ENCODE assay signal across 21 mouse cellular contexts in genomic region chr4:95270389-95270788, GRCm38 (mm10).
DNase-seq lines count a peak whose midpoint lies in the region; ATAC-seq lines count a peak whose summit lies in the region.
"Had no signal": no experiment of that assay in that cellular context is flagged by ENCODE, and none has a peak within 500 bp of the region (broad histone marks: within the 10 kb centered on the region; RNA-seq: fewer than 3 reads in every experiment).

No protein-coding gene starts in this region.

- DNase-seq in heart, adult 11 months = peak; percentile 21
- no peak for DNase-seq in heart, postnatal 14 days
- peak; percentile 6 for DNase-seq in induced T-regulatory cell, adult 2 months (ENCODE audit: low read depth)
- no peak for DNase-seq in kidney, adult 18-20 months
- DNase-seq in ovary, postnatal 36 days (ENCODE audit: low spot score) = no peak
- no peak for DNase-seq in left cerebral cortex, postnatal 25 days (ENCODE audit: low spot score in 2 of 2)
- DNase-seq: adrenal gland, postnatal 14 days; cerebellum, adult 18-20 months; cerebellum, postnatal 10 days; gastrocnemius, postnatal 10 days; kidney, adult 11 months; kidney, postnatal 36 days; layer of hippocampus, postnatal 36 days; liver, embryonic 13.5 days; lung, adult 18-20 months; lung, postnatal 4 days; right cerebral cortex, postnatal 14 days had no signal

- ATAC-seq in activated CD4-positive, CD25-positive, alpha-beta regulatory T cell, adult 4 months = peak; percentile 33
- 0 out of 2 replicates have a peak, but pooled peaks have one; percentile 17 for ATAC-seq in monocyte, adult 5-6 weeks (replicated peaks; ENCODE audit: insufficient number of reproducible peaks, low FRiP score, low TSS enrichment, poor library complexity, severe bottlenecking)
- ATAC-seq: hindbrain, embryonic 16.5 days; lung, postnatal 0 days had no signal

- intact Hi-C loops in heart, postnatal 14 days (cut with DNase I) = no loop called here
- intact Hi-C loops in left cerebral cortex, postnatal 25 days (cut with DNase I) = no loop called here

Comparison
In these comparisons a context has a peak if more than half of its experiments do, and no peak if none do; other contexts are left out.
1. DNase-seq: peak in heart, adult 11 months (single experiment) and induced T-regulatory cell, adult 2 months (single experiment); none in heart, postnatal 14 days (0 of 2), kidney, adult 18-20 months (single experiment), ovary, postnatal 36 days (single experiment) and left cerebral cortex, postnatal 25 days (0 of 2).